Comparison of ENCODE assay signal across 18 mouse cellular contexts in genomic region chr1:157695198-157695597, GRCm38 (mm10).
DNase-seq lines count a peak whose midpoint lies in the region; ATAC-seq and TF ChIP-seq lines count a peak whose summit lies in the region.
"Had no signal": no experiment of that assay in that cellular context is flagged by ENCODE, and none has a peak within 500 bp of the region (broad histone marks: within the 10 kb centered on the region; RNA-seq: fewer than 3 reads in every experiment).

No protein-coding gene starts in this region.

- H3K36me3 ChIP-seq in stomach, embryonic 14.5 days (ENCODE audit: control insufficient read depth, insufficient read depth, low read length): no peaks in the 10 kb centered on the region
- H3K36me3 ChIP-seq in stomach, postnatal 0 days (ENCODE audit: control insufficient read depth, insufficient read depth, low read length): no peaks in the 10 kb centered on the region
- H3K36me3 ChIP-seq in liver, embryonic 13.5 days: no peaks in the 10 kb centered on the region
- H3K36me3 ChIP-seq in stomach, embryonic 16.5 days (ENCODE audit: control insufficient read depth, insufficient read depth, low read length): no peaks in the 10 kb centered on the region
- no peaks in the 10 kb centered on the region for H3K36me3 ChIP-seq in midbrain, embryonic 13.5 days
- H3K36me3 ChIP-seq in midbrain, embryonic 15.5 days (replicated peaks): no peaks in the 10 kb centered on the region
- H3K36me3 ChIP-seq: hindbrain, embryonic 10.5 days; neural tube, embryonic 12.5 days had no signal

- no peak overlapping the region for H3K27ac ChIP-seq in stomach, embryonic 14.5 days (ENCODE audit: low read length)
- H3K27ac ChIP-seq in stomach, postnatal 0 days (replicated peaks): no peak overlapping the region
- H3K27ac ChIP-seq in liver, embryonic 13.5 days: peak overlapping the region; percentile 86
- H3K27ac ChIP-seq in stomach, embryonic 16.5 days (ENCODE audit: low read length): no peak overlapping the region
- no peak overlapping the region for H3K27ac ChIP-seq in midbrain, embryonic 13.5 days
- no peak overlapping the region for H3K27ac ChIP-seq in midbrain, embryonic 15.5 days
- H3K27ac ChIP-seq: forebrain, embryonic 13.5 days; hindbrain, embryonic 10.5 days; left cerebral cortex, adult 2 months; neural tube, embryonic 12.5 days had no signal

- no peaks in the 10 kb centered on the region for H3K4me1 ChIP-seq in stomach, embryonic 14.5 days (ENCODE audit: control insufficient read depth, insufficient read depth, low read length)
- no peaks in the 10 kb centered on the region for H3K4me1 ChIP-seq in stomach, postnatal 0 days (replicated peaks; ENCODE audit: control insufficient read depth, insufficient read depth)
- peaks cover 35% of the 10 kb centered on the region for H3K4me1 ChIP-seq in liver, embryonic 13.5 days (replicated peaks)
- no peaks in the 10 kb centered on the region for H3K4me1 ChIP-seq in stomach, embryonic 16.5 days (ENCODE audit: control insufficient read depth, insufficient read depth, low read length)
- H3K4me1 ChIP-seq in midbrain, embryonic 13.5 days (replicated peaks): no peaks in the 10 kb centered on the region
- H3K4me1 ChIP-seq in midbrain, embryonic 15.5 days: no peaks in the 10 kb centered on the region
- H3K4me1 ChIP-seq: forebrain, embryonic 13.5 days; hindbrain, embryonic 10.5 days; megakaryocyte, embryonic 14.5 days; neural tube, embryonic 12.5 days had no signal

- H3K9me3 ChIP-seq in stomach, embryonic 14.5 days (ENCODE audit: control insufficient read depth, low read depth, low read length): no peaks in the 10 kb centered on the region
- H3K9me3 ChIP-seq in stomach, postnatal 0 days (ENCODE audit: control insufficient read depth, low read length): no peaks in the 10 kb centered on the region
- H3K9me3 ChIP-seq in liver, embryonic 13.5 days (replicated peaks): no peaks in the 10 kb centered on the region
- no peaks in the 10 kb centered on the region for H3K9me3 ChIP-seq in stomach, embryonic 16.5 days (replicated peaks; ENCODE audit: control insufficient read depth, low read length)
- H3K9me3 ChIP-seq in midbrain, embryonic 13.5 days: no peaks in the 10 kb centered on the region; the same call in 1 of the 2 replicates
- no peaks in the 10 kb centered on the region for H3K9me3 ChIP-seq in midbrain, embryonic 15.5 days
- H3K9me3 ChIP-seq: forebrain, embryonic 13.5 days; neural tube, embryonic 12.5 days had no signal

- H3K4me2 ChIP-seq in stomach, embryonic 14.5 days (replicated peaks; ENCODE audit: low read depth, low read length): no peak overlapping the region
- H3K4me2 ChIP-seq in stomach, postnatal 0 days (replicated peaks; ENCODE audit: low read depth): no peak overlapping the region
- peak overlapping the region; percentile 43 for H3K4me2 ChIP-seq in liver, embryonic 13.5 days
- H3K4me2 ChIP-seq in stomach, embryonic 16.5 days (ENCODE audit: low read depth, low read length): no peak overlapping the region
- H3K4me2 ChIP-seq in midbrain, embryonic 13.5 days (replicated peaks): no peak overlapping the region
- no peak overlapping the region for H3K4me2 ChIP-seq in midbrain, embryonic 15.5 days
- H3K4me2 ChIP-seq: forebrain, embryonic 13.5 days; neural tube, embryonic 12.5 days had no signal

- TF ChIP-seq CTCF in stomach, postnatal 0 days (IDR thresholded peaks at IDR 0.05; ENCODE audit: low read depth): no peak

- H3K4me3 ChIP-seq in stomach, embryonic 14.5 days (ENCODE audit: low read depth, low read length): no peak overlapping the region
- no peak overlapping the region for H3K4me3 ChIP-seq in stomach, postnatal 0 days (ENCODE audit: low read depth, low read length)
- no peak overlapping the region for H3K4me3 ChIP-seq in liver, embryonic 13.5 days (replicated peaks)
- no peak overlapping the region for H3K4me3 ChIP-seq in stomach, embryonic 16.5 days (replicated peaks; ENCODE audit: low read length)
- H3K4me3 ChIP-seq in midbrain, embryonic 13.5 days (replicated peaks): no peak overlapping the region
- no peak overlapping the region for H3K4me3 ChIP-seq in midbrain, embryonic 15.5 days
- H3K4me3 ChIP-seq: forebrain, embryonic 13.5 days; hindbrain, embryonic 10.5 days; left cerebral cortex, adult 2 months; megakaryocyte, embryonic 14.5 days; neural tube, embryonic 12.5 days had no signal

- TF ChIP-seq EP300 in stomach, postnatal 0 days (optimal IDR thresholded peaks at IDR 0.05): no peak

- H3K9ac ChIP-seq in stomach, embryonic 14.5 days (replicated peaks; ENCODE audit: low read depth, low read length): no peak overlapping the region
- H3K9ac ChIP-seq in stomach, postnatal 0 days (ENCODE audit: low read length): no peak overlapping the region
- H3K9ac ChIP-seq in liver, embryonic 13.5 days: no peak overlapping the region
- no peak overlapping the region for H3K9ac ChIP-seq in stomach, embryonic 16.5 days (ENCODE audit: low read length)
- H3K9ac ChIP-seq in midbrain, embryonic 13.5 days (replicated peaks): no peak overlapping the region
- no peak overlapping the region for H3K9ac ChIP-seq in midbrain, embryonic 15.5 days
- H3K9ac ChIP-seq: forebrain, embryonic 13.5 days; neural tube, embryonic 12.5 days had no signal

- WGBS in stomach, embryonic 14.5 days: 59% methylated on average over 2 of the region's 2 CpGs
- WGBS in stomach, postnatal 0 days: 69% methylated on average over 2 of the region's 2 CpGs
- 14% methylated on average over 2 of the region's 2 CpGs for WGBS in liver, embryonic 13.5 days (ENCODE audit: insufficient replicate concordance)
- WGBS in stomach, embryonic 16.5 days: 47% methylated on average over 2 of the region's 2 CpGs
- WGBS in midbrain, embryonic 13.5 days: 86% methylated on average over 2 of the region's 2 CpGs
- 88% methylated on average over 2 of the region's 2 CpGs for WGBS in midbrain, embryonic 15.5 days

- H3K27me3 ChIP-seq in stomach, embryonic 14.5 days (ENCODE audit: control insufficient read depth, insufficient read depth, low read length): no peaks in the 10 kb centered on the region
- H3K27me3 ChIP-seq in stomach, postnatal 0 days (ENCODE audit: control insufficient read depth, insufficient read depth, low read length): no peaks in the 10 kb centered on the region
- H3K27me3 ChIP-seq in liver, embryonic 13.5 days: no peaks in the 10 kb centered on the region
- H3K27me3 ChIP-seq in stomach, embryonic 16.5 days (ENCODE audit: control insufficient read depth, insufficient read depth, low read length): no peaks in the 10 kb centered on the region
- H3K27me3 ChIP-seq in midbrain, embryonic 13.5 days: no peaks in the 10 kb centered on the region
- H3K27me3 ChIP-seq in midbrain, embryonic 15.5 days (replicated peaks): no peaks in the 10 kb centered on the region
- H3K27me3 ChIP-seq: forebrain, embryonic 13.5 days; megakaryocyte, embryonic 14.5 days; neural tube, embryonic 12.5 days had no signal

- ATAC-seq in stomach, embryonic 14.5 days (ENCODE audit: insufficient number of reproducible peaks, insufficient read depth, low FRiP score, low read depth): peak; percentile 49; the same call in 1 of the 2 replicates
- no peak for ATAC-seq in stomach, postnatal 0 days (ENCODE audit: low FRiP score, low TSS enrichment)
- peak; percentile 39; the same call in 1 of the 2 replicates for ATAC-seq in common myeloid progenitor, adult 5-6 weeks (replicated peaks; ENCODE audit: low read depth, poor library complexity, severe bottlenecking)
- ATAC-seq in liver, embryonic 13.5 days (ENCODE audit: low read depth): peak; percentile 100
- peak; percentile 50; the same call in 1 of the 2 replicates for ATAC-seq in stomach, embryonic 16.5 days (ENCODE audit: insufficient read depth, low FRiP score)
- no peak for ATAC-seq in midbrain, embryonic 13.5 days
- no peak for ATAC-seq in midbrain, embryonic 15.5 days (replicated peaks)
- ATAC-seq: forebrain, embryonic 13.5 days had no signal

- no peak for DNase-seq in stomach, postnatal 0 days (ENCODE audit: low spot score)
- peak; percentile 57 for DNase-seq in liver, embryonic 13.5 days
- DNase-seq in thymus, postnatal 10 days (ENCODE audit: low spot score in 2 of 2): no peak
- DNase-seq: adrenal gland, adult 2 months; cerebellum, adult 9-11 months; gastrocnemius, postnatal 25 days; right cerebral cortex, postnatal 14 days; thymus, postnatal 4 days had no signal

Comparison
In these comparisons a context has a peak if more than half of its experiments do, and no peak if none do; other contexts are left out.
1. ATAC-seq: peak in stomach, embryonic 14.5 days (single experiment), common myeloid progenitor, adult 5-6 weeks (single experiment), liver, embryonic 13.5 days (single experiment) and stomach, embryonic 16.5 days (single experiment); none in stomach, postnatal 0 days (single experiment), midbrain, embryonic 13.5 days (single experiment) and midbrain, embryonic 15.5 days (single experiment).